Mouse (Mus musculus) liver, embryonic 12.5 days (tissue): ENCODE measurements at regions not wholly inside any gene's neighbourhood (a gene's known extent, or its start where the extent isn't known, plus 50 kb on each side); places are given as distances from the start of the nearest gene placed in this dataset.
"Not testable (repeated sequence)": the region's sequence is repeated elsewhere in the genome, so short reads cannot be mapped to it uniquely, and the experiment has no call there.

Experiments used
- ATAC-seq: fragments of 200-750 bp; cut with Nextera tagmentation; 2 replicates; pipeline ENCODE4 v1.8.0; 2017; ENCODE audit warnings: moderate number of reproducible peaks, mild to moderate bottlenecking, moderate library complexity
- H3K27ac ChIP-seq: fragments of 300-500 bp; sonication (generic); 2 replicates; pipeline ENCODE4 v1.5.1; 2016; ENCODE audit warnings: mild to moderate bottlenecking
- H3K27me3 ChIP-seq: fragments of 300-500 bp; sonication (generic); replicated peaks from 2 replicates; pipeline ENCODE4 v1.6.1; 2016; ENCODE audit warnings: mild to moderate bottlenecking, moderate library complexity
- H3K36me3 ChIP-seq: fragments of 300-500 bp; sonication (generic); 2 replicates; pipeline ENCODE4 v1.6.1; 2016; ENCODE audit warnings: mild to moderate bottlenecking, moderate library complexity
- H3K4me1 ChIP-seq: fragments of 300-500 bp; sonication (generic); 2 replicates; pipeline ENCODE4 v1.6.1; 2016
- H3K4me2 ChIP-seq: fragments of 300-500 bp; sonication (generic); 2 replicates; pipeline ENCODE4 v1.6.1; 2016; ENCODE audit warnings: mild to moderate bottlenecking, moderate library complexity
- H3K4me3 ChIP-seq: fragments of 300-500 bp; sonication (generic); 2 replicates; pipeline ENCODE4 v1.5.1; 2016; ENCODE audit warnings: mild to moderate bottlenecking, moderate library complexity
- H3K9ac ChIP-seq: fragments of 300-500 bp; sonication (generic); 2 replicates; pipeline ENCODE4 v1.6.1; 2016; ENCODE audit warnings: mild to moderate bottlenecking, moderate library complexity
- H3K9me3 ChIP-seq: fragments of 300-500 bp; sonication (generic); replicated peaks from 2 replicates; pipeline ENCODE4 v1.6.1; 2016; ENCODE audit warnings: mild to moderate bottlenecking, moderate library complexity
- WGBS: fragments of 180-500 bp; shearing (Covaris S2); methylation state at CpG from one replicate; pipeline ENCODE4 v1.1.7; 2016; ENCODE audit not compliant: insufficient replicate concordance; 5-methylcytosine and 5-hydroxymethylcytosine counted together

- Histone ChIP-seq H3K4me2 (no peak overlapping the region), H3K9ac (no peak overlapping the region), H3K4me1 (no peaks in the 10 kb centered on the region), H3K9me3 (no peaks in the 10 kb centered on the region), H3K4me3 (no peak overlapping the region), H3K27ac (no peak overlapping the region), H3K36me3 (no peaks in the 10 kb centered on the region), H3K27me3 (no peaks in the 10 kb centered on the region)
- 59% methylated on average over 3 of the region's 3 CpGs for WGBS
- no peak for ATAC-seq
Measured at GRCm38 (mm10) chr12:77594657-77595056, 356.7 kb downstream of the Fut8 start.

- Histone ChIP-seq H3K4me3 (no peak overlapping the region), H3K27ac (no peak overlapping the region)
Measured at GRCm38 (mm10) chr12:77595821-77596220, 357.9 kb downstream of the Fut8 start.

GRCm38 (mm10) chr12:77596676-77597075 lies 358.8 kb downstream of the Fut8 start:
- Histone ChIP-seq H3K9ac (no peak overlapping the region), H3K27ac (no peak overlapping the region), H3K4me3 (no peak overlapping the region), H3K27me3 (no peaks in the 10 kb centered on the region), H3K4me1 (no peaks in the 10 kb centered on the region), H3K4me2 (no peak overlapping the region), H3K36me3 (no peaks in the 10 kb centered on the region), H3K9me3 (no peaks in the 10 kb centered on the region)
- WGBS = 63% methylated on average over 3 of the region's 3 CpGs
- no peak for ATAC-seq

More at GRCm38 (mm10) chr12:77595821-77596220, 357.9 kb downstream of the Fut8 start:
- no peak for ATAC-seq
- no peaks in the 10 kb centered on the region for H3K9me3 ChIP-seq
- 69% methylated on average over 5 of the region's 5 CpGs for whole genome bisulfite sequencing
- no peaks in the 10 kb centered on the region for H3K4me1 ChIP-seq
- H3K27me3 ChIP-seq = no peaks in the 10 kb centered on the region
- H3K9ac ChIP-seq = no peak overlapping the region
- H3K36me3 ChIP-seq = no peaks in the 10 kb centered on the region
- no peak overlapping the region for H3K4me2 ChIP-seq

- no peaks in the 10 kb centered on the region for H3K27me3 ChIP-seq
- H3K27ac ChIP-seq = no peak overlapping the region
- no peak overlapping the region for H3K4me2 ChIP-seq
- ATAC-seq = no peak
- no peaks in the 10 kb centered on the region for H3K4me1 ChIP-seq
- 45% methylated on average over 3 of the region's 3 CpGs for WGBS
- H3K36me3 ChIP-seq = no peaks in the 10 kb centered on the region
- H3K9me3 ChIP-seq = no peaks in the 10 kb centered on the region
- H3K9ac ChIP-seq = no peak overlapping the region
- no peak overlapping the region for H3K4me3 ChIP-seq
Measured at GRCm38 (mm10) chr12:77597627-77598333, 359.9 kb downstream of the Fut8 start.

GRCm38 (mm10) chr12:77598334-77598715 lies 360.4 kb downstream of the Fut8 start:
- Histone ChIP-seq H3K4me1 (no peaks in the 10 kb centered on the region), H3K9me3 (no peaks in the 10 kb centered on the region), H3K36me3 (no peaks in the 10 kb centered on the region), H3K9ac (no peak overlapping the region), H3K27ac (no peak overlapping the region), H3K4me2 (no peak overlapping the region), H3K27me3 (no peaks in the 10 kb centered on the region), H3K4me3 (no peak overlapping the region)
- 45% methylated on average over 7 of the region's 7 CpGs for WGBS
- ATAC-seq = no peak

GRCm38 (mm10) chr12:77599391-77599790 lies 361.5 kb downstream of the Fut8 start:
- Histone ChIP-seq H3K27me3 (no peaks in the 10 kb centered on the region), H3K4me2 (no peak overlapping the region), H3K4me1 (no peaks in the 10 kb centered on the region), H3K4me3 (no peak overlapping the region), H3K9ac (no peak overlapping the region), H3K27ac (no peak overlapping the region), H3K9me3 (no peaks in the 10 kb centered on the region), H3K36me3 (no peaks in the 10 kb centered on the region)
- ATAC-seq = no peak
- 49% methylated on average over 2 of the region's 2 CpGs for WGBS

GRCm38 (mm10) chr12:77603832-77604501 lies 366.0 kb downstream of the Fut8 start:
- H3K27ac ChIP-seq = no peak overlapping the region
- H3K9ac ChIP-seq = no peak overlapping the region
- H3K9me3 ChIP-seq = no peaks in the 10 kb centered on the region
- H3K4me2 ChIP-seq = no peak overlapping the region
- 63% methylated on average over 12 of the region's 12 CpGs for WGBS
- no peaks in the 10 kb centered on the region for H3K4me1 ChIP-seq
- H3K4me3 ChIP-seq = no peak overlapping the region
- H3K36me3 ChIP-seq = no peaks in the 10 kb centered on the region
- no peaks in the 10 kb centered on the region for H3K27me3 ChIP-seq
- no peak for ATAC-seq

GRCm38 (mm10) chr12:77617552-77617951 lies 379.6 kb downstream of the Fut8 start:
- 77% methylated on average over 3 of the region's 3 CpGs for WGBS
- ATAC-seq = no peak

GRCm38 (mm10) chr12:77622243-77622642 lies 384.3 kb downstream of the Fut8 start:
- Histone ChIP-seq H3K9ac (no peak overlapping the region), H3K27me3 (no peaks in the 10 kb centered on the region), H3K36me3 (no peaks in the 10 kb centered on the region), H3K4me1 (no peaks in the 10 kb centered on the region), H3K4me3 (no peak overlapping the region), H3K27ac (no peak overlapping the region), H3K9me3 (no peaks in the 10 kb centered on the region), H3K4me2 (no peak overlapping the region)
- no peak for ATAC-seq

More at GRCm38 (mm10) chr12:77617552-77617951, 379.6 kb downstream of the Fut8 start:
- no peak overlapping the region for H3K4me3 ChIP-seq
- no peaks in the 10 kb centered on the region for H3K27me3 ChIP-seq
- H3K27ac ChIP-seq = no peak overlapping the region
- H3K36me3 ChIP-seq = no peaks in the 10 kb centered on the region
- no peak overlapping the region for H3K9ac ChIP-seq
- no peaks in the 10 kb centered on the region for H3K4me1 ChIP-seq
- H3K4me2 ChIP-seq = no peak overlapping the region
- no peaks in the 10 kb centered on the region for H3K9me3 ChIP-seq

GRCm38 (mm10) chr12:77624323-77624722 lies 386.4 kb downstream of the Fut8 start:
- H3K4me1 ChIP-seq, H3K27ac ChIP-seq, H3K4me3 ChIP-seq, ATAC-seq, H3K9ac ChIP-seq, H3K9me3 ChIP-seq, H3K36me3 ChIP-seq, H3K4me2 ChIP-seq, H3K27me3 ChIP-seq: not testable (repeated sequence)
- 81% methylated on average over 14 of the region's 14 CpGs for WGBS

GRCm38 (mm10) chr12:77628358-77628850 lies 390.5 kb downstream of the Fut8 start:
- H3K9me3 ChIP-seq = no peaks in the 10 kb centered on the region
- no peak overlapping the region for H3K4me2 ChIP-seq
- H3K36me3 ChIP-seq = no peaks in the 10 kb centered on the region
- no peak for ATAC-seq
- no peaks in the 10 kb centered on the region for H3K27me3 ChIP-seq
- no peak overlapping the region for H3K27ac ChIP-seq
- H3K9ac ChIP-seq = no peak overlapping the region
- no peak overlapping the region for H3K4me3 ChIP-seq
- no peaks in the 10 kb centered on the region for H3K4me1 ChIP-seq

- Histone ChIP-seq H3K27ac (no peak overlapping the region), H3K4me3 (no peak overlapping the region), H3K9me3 (no peaks in the 10 kb centered on the region), H3K9ac (no peak overlapping the region), H3K4me1 (no peaks in the 10 kb centered on the region), H3K36me3 (no peaks in the 10 kb centered on the region), H3K27me3 (no peaks in the 10 kb centered on the region), H3K4me2 (no peak overlapping the region)
- no peak for ATAC-seq
- 31% methylated on average over 10 of the region's 10 CpGs for WGBS
Measured at GRCm38 (mm10) chr12:77633981-77634650, 396.2 kb downstream of the Fut8 start.
